Comparison of ENCODE assay signal across 19 mouse cellular contexts in genomic region chr12:73446148-73446547, GRCm38 (mm10).
DNase-seq lines count a peak whose midpoint lies in the region; ATAC-seq and TF ChIP-seq lines count a peak whose summit lies in the region.
"Had no signal": no experiment of that assay in that cellular context is flagged by ENCODE, and none has a peak within 500 bp of the region (broad histone marks: within the 10 kb centered on the region; RNA-seq: fewer than 3 reads in every experiment).

No protein-coding gene starts in this region.

- WGBS in embryonic facial prominence, embryonic 15.5 days: 80% methylated on average over 7 of the region's 7 CpGs
- WGBS in embryonic facial prominence, embryonic 10.5 days: 89% methylated on average over 7 of the region's 7 CpGs
- 84% methylated on average over 7 of the region's 7 CpGs for WGBS in limb, embryonic 13.5 days
- WGBS in limb, embryonic 10.5 days: 95% methylated on average over 7 of the region's 7 CpGs

- 0 out of 2 replicates have a peak overlapping the region, but pooled peaks have one; percentile 4 for H3K27ac ChIP-seq in embryonic facial prominence, embryonic 15.5 days (replicated peaks)
- H3K27ac ChIP-seq in embryonic facial prominence, embryonic 10.5 days (replicated peaks): no peak overlapping the region
- H3K27ac ChIP-seq in limb, embryonic 13.5 days: 0 out of 2 replicates have a peak overlapping the region, but pooled peaks have one; percentile 22
- H3K27ac ChIP-seq in limb, embryonic 10.5 days: no peak overlapping the region
- no peak overlapping the region for H3K27ac ChIP-seq in MEL (ENCODE audit: control insufficient read depth, low read depth, low read length)
- H3K27ac ChIP-seq: forebrain, embryonic 13.5 days; hindbrain, embryonic 10.5 days; hindbrain, embryonic 14.5 days had no signal

- H3K9ac ChIP-seq in embryonic facial prominence, embryonic 15.5 days: no peak overlapping the region
- no peak overlapping the region for H3K9ac ChIP-seq in limb, embryonic 13.5 days
- no peak overlapping the region for H3K9ac ChIP-seq in MEL (ENCODE audit: control insufficient read depth, low read depth, low read length, poor library complexity, severe bottlenecking)
- H3K9ac ChIP-seq: embryonic facial prominence, embryonic 13.5 days; forebrain, embryonic 13.5 days; forebrain, postnatal 0 days; heart, embryonic 12.5 days; hindbrain, embryonic 14.5 days had no signal

- DNase-seq in embryonic facial prominence, embryonic 10.5 days (ENCODE audit: low spot score): no peak
- no peak for DNase-seq in limb, embryonic 10.5 days (ENCODE audit: low spot score)
- DNase-seq in MEL (ENCODE audit: low read depth, low spot score): peak; percentile 32
- DNase-seq in urinary bladder, postnatal 4 days (ENCODE audit: low spot score in 2 of 2): no peak
- DNase-seq in spleen, postnatal 4 days (ENCODE audit: low spot score in 2 of 2): no peak
- DNase-seq: adrenal gland, postnatal 10 days; cerebellum, adult 11 months; cerebellum, adult 8-10 months; cerebellum, postnatal 14 days; forebrain, postnatal 0 days; gastrocnemius, postnatal 14 days had no signal

- no peaks in the 10 kb centered on the region for H3K9me3 ChIP-seq in embryonic facial prominence, embryonic 15.5 days (replicated peaks)
- H3K9me3 ChIP-seq in embryonic facial prominence, embryonic 10.5 days: 0 out of 2 replicates have a peak, but pooled peaks cover 4% of the 10 kb centered on the region
- 0 out of 2 replicates have a peak, but pooled peaks cover 5% of the 10 kb centered on the region for H3K9me3 ChIP-seq in limb, embryonic 13.5 days
- H3K9me3 ChIP-seq in limb, embryonic 10.5 days (replicated peaks): no peaks in the 10 kb centered on the region
- H3K9me3 ChIP-seq in MEL (replicated peaks; ENCODE audit: insufficient read depth, low read length): no peaks in the 10 kb centered on the region
- H3K9me3 ChIP-seq: embryonic facial prominence, embryonic 13.5 days; forebrain, embryonic 13.5 days; hindbrain, embryonic 10.5 days had no signal

- no peak; a peak in 1 of 4 replicates for TF ChIP-seq EP300 in MEL (IDR thresholded peaks at IDR 0.05; ENCODE audit: low read depth in 1 of 2, low read length in 2 of 2)

- H3K27me3 ChIP-seq in embryonic facial prominence, embryonic 15.5 days: no peaks in the 10 kb centered on the region
- H3K27me3 ChIP-seq in embryonic facial prominence, embryonic 10.5 days (replicated peaks; ENCODE audit: low read depth, poor library complexity, severe bottlenecking): no peaks in the 10 kb centered on the region; the same call in 1 of the 2 replicates
- H3K27me3 ChIP-seq in limb, embryonic 13.5 days: 0 out of 2 replicates have a peak, but pooled peaks cover 3% of the 10 kb centered on the region
- no peaks in the 10 kb centered on the region for H3K27me3 ChIP-seq in limb, embryonic 10.5 days (ENCODE audit: low read depth, poor library complexity, severe bottlenecking)
- H3K27me3 ChIP-seq in MEL (ENCODE audit: control insufficient read depth in 1 of 2, insufficient read depth in 2 of 2, low read length in 2 of 2): no peaks in the 10 kb centered on the region; a peak in 1 of 4 replicates
- H3K27me3 ChIP-seq: forebrain, embryonic 13.5 days; heart, embryonic 12.5 days had no signal

- H3K79me2 ChIP-seq in MEL (ENCODE audit: control insufficient read depth, insufficient read depth, low read length, poor library complexity): no peaks in the 10 kb centered on the region

- H3K4me3 ChIP-seq in embryonic facial prominence, embryonic 15.5 days (replicated peaks): no peak overlapping the region
- no peak overlapping the region for H3K4me3 ChIP-seq in embryonic facial prominence, embryonic 10.5 days
- no peak overlapping the region for H3K4me3 ChIP-seq in limb, embryonic 13.5 days
- H3K4me3 ChIP-seq in limb, embryonic 10.5 days: no peak overlapping the region
- H3K4me3 ChIP-seq in MEL (ENCODE audit: control insufficient read depth in 1 of 2, insufficient read depth in 1 of 2, low read depth in 2 of 2, low read length in 2 of 2): no peak overlapping the region
- H3K4me3 ChIP-seq: embryonic facial prominence, embryonic 13.5 days; forebrain, embryonic 13.5 days; heart, embryonic 12.5 days; hindbrain, embryonic 10.5 days had no signal

- ATAC-seq in embryonic facial prominence, embryonic 15.5 days (ENCODE audit: insufficient number of reproducible peaks, low FRiP score, low TSS enrichment, low read depth): no peak
- ATAC-seq in limb, embryonic 13.5 days (ENCODE audit: low FRiP score, low read depth): no peak
- ATAC-seq in megakaryocyte, adult 5-6 weeks (ENCODE audit: poor library complexity, severe bottlenecking): peak; percentile 41; the same call in 1 of the 2 replicates
- ATAC-seq: forebrain, embryonic 13.5 days; forebrain, postnatal 0 days had no signal

- H3K4me1 ChIP-seq in embryonic facial prominence, embryonic 15.5 days: peaks cover 33% of the 10 kb centered on the region
- H3K4me1 ChIP-seq in embryonic facial prominence, embryonic 10.5 days: peaks cover 32% of the 10 kb centered on the region
- H3K4me1 ChIP-seq in limb, embryonic 13.5 days: peaks cover 50% of the 10 kb centered on the region
- peaks cover 44% of the 10 kb centered on the region for H3K4me1 ChIP-seq in limb, embryonic 10.5 days
- peaks cover 0 to 3% of the 10 kb centered on the region in 2 experiments; a peak in 1 of 4 replicates for H3K4me1 ChIP-seq in MEL (ENCODE audit: control insufficient read depth in 1 of 2, insufficient read depth in 2 of 2, low read length in 2 of 2)
- H3K4me1 ChIP-seq: forebrain, embryonic 13.5 days had no signal

- H3K36me3 ChIP-seq in embryonic facial prominence, embryonic 15.5 days: no peaks in the 10 kb centered on the region
- H3K36me3 ChIP-seq in embryonic facial prominence, embryonic 10.5 days (replicated peaks): no peaks in the 10 kb centered on the region
- H3K36me3 ChIP-seq in limb, embryonic 13.5 days: no peaks in the 10 kb centered on the region
- H3K36me3 ChIP-seq in limb, embryonic 10.5 days: no peaks in the 10 kb centered on the region
- no peaks in the 10 kb centered on the region for H3K36me3 ChIP-seq in MEL (ENCODE audit: control insufficient read depth in 1 of 2, insufficient read depth in 2 of 2, low read length in 2 of 2)
- H3K36me3 ChIP-seq: embryonic facial prominence, embryonic 13.5 days; heart, embryonic 12.5 days; hindbrain, embryonic 10.5 days had no signal

- no peak for TF ChIP-seq RAD21 in MEL (IDR thresholded peaks at IDR 0.05; ENCODE audit: low read depth, low read length)

- no peak for TF ChIP-seq POLR2A in MEL (IDR thresholded peaks at IDR 0.05; ENCODE audit: control insufficient read depth in 1 of 2, insufficient read depth in 1 of 2, low read depth in 1 of 2, low read length in 2 of 2, poor library complexity in 1 of 2)

- TF ChIP-seq CTCF in MEL (IDR thresholded peaks at IDR 0.05 in 2 of 3, conservative IDR thresholded peaks at IDR 0.05 in 1 of 3; ENCODE audit: control insufficient read depth in 1 of 3, insufficient read depth in 1 of 3, low read depth in 2 of 3, low read length in 3 of 3, poor library complexity in 1 of 3, severe bottlenecking in 1 of 3): no peak

- no peak overlapping the region for H3K4me2 ChIP-seq in embryonic facial prominence, embryonic 15.5 days (replicated peaks)
- H3K4me2 ChIP-seq in limb, embryonic 13.5 days (replicated peaks): no peak overlapping the region
- H3K4me2 ChIP-seq: forebrain, embryonic 13.5 days; heart, embryonic 12.5 days; hindbrain, embryonic 14.5 days had no signal

TF ChIP-seq in MEL, 35 proteins besides CTCF, POLR2A, EP300 and RAD21:
- TF ChIP-seq SIN3A (IDR thresholded peaks at IDR 0.05; ENCODE audit: low read length): 0 out of 2 replicates have a peak, but pooled peaks have one; percentile 14
- no peak for TF ChIP-seq MYB (IDR thresholded peaks at IDR 0.05; ENCODE audit: low read depth, low read length)
- peak; percentile 4; the same call in 1 of the 2 replicates for TF ChIP-seq GATA1 (IDR thresholded peaks at IDR 0.05; ENCODE audit: low read depth, low read length)
- no peak for TF ChIP-seq MAX (IDR thresholded peaks at IDR 0.05; ENCODE audit: low read length)
- 0 out of 2 replicates have a peak, but pooled peaks have one; percentile 34 for TF ChIP-seq MAFK (IDR thresholded peaks at IDR 0.05; ENCODE audit: borderline replicate concordance, low read depth, low read length)
TF ChIP-seq in MEL: peak in this region for 3.

Comparison
In these comparisons a context has a peak if more than half of its experiments do, and no peak if none do; other contexts are left out.
1. H3K27ac ChIP-seq: peak in embryonic facial prominence, embryonic 15.5 days (single experiment) and limb, embryonic 13.5 days (single experiment); none in embryonic facial prominence, embryonic 10.5 days (single experiment), limb, embryonic 10.5 days (single experiment) and MEL (single experiment).